Mouse (Mus musculus) heart, postnatal 0 days (tissue): ENCODE measurements around the gene Tmco5. TPM values are rescaled to one million over a fixed set of nuclear protein-coding genes. Genes with fewer than 3 reads are reported as not detected.

Source experiments
- ATAC-seq: fragments of 200-750 bp; cut with Nextera tagmentation; 2 replicates; pipeline ENCODE4 v1.8.0; 2017; ENCODE audit warnings: low read depth, moderate number of reproducible peaks, moderate library complexity; ENCODE audit not compliant: insufficient read depth
- DNase-seq: peaks from one replicate; pipeline ENCODE4 v3.0.0-alpha.2; 2016; ENCODE audit warnings: low spot score
- H3K27ac ChIP-seq: fragments of 300-500 bp; sonication (generic); 2 replicates; pipeline ENCODE4 v1.5.1; 2014; ENCODE audit warnings: low read depth, mild to moderate bottlenecking
- H3K27me3 ChIP-seq: fragments of 300-500 bp; sonication (generic); 2 replicates; pipeline ENCODE4 v1.6.1; 2014; ENCODE audit warnings: low read length, mixed read lengths; ENCODE audit not compliant: control insufficient read depth, insufficient read depth
- H3K36me3 ChIP-seq: fragments of 300-500 bp; sonication (generic); replicated peaks from 2 replicates; pipeline ENCODE4 v1.6.1; 2014; ENCODE audit warnings: low read length, mixed read lengths; ENCODE audit not compliant: control insufficient read depth, insufficient read depth
- H3K4me1 ChIP-seq: fragments of 300-500 bp; sonication (generic); 2 replicates; pipeline ENCODE4 v1.6.1; 2014; ENCODE audit warnings: antibody characterized with exemption; ENCODE audit not compliant: control insufficient read depth, insufficient read depth
- H3K4me2 ChIP-seq: fragments of 300-500 bp; sonication (generic); 2 replicates; pipeline ENCODE4 v1.6.1; 2014; ENCODE audit warnings: low read depth, mild to moderate bottlenecking, low read length, moderate library complexity
- H3K4me3 ChIP-seq: fragments of 300-500 bp; sonication (generic); 2 replicates; pipeline ENCODE4 v1.5.1; 2014; ENCODE audit warnings: low read depth, low read length
- H3K9ac ChIP-seq: fragments of 300-500 bp; sonication (generic); replicated peaks from 2 replicates; pipeline ENCODE4 v1.6.1; 2014; ENCODE audit warnings: low read depth, low read length, mixed read lengths
- H3K9me3 ChIP-seq: fragments of 300-500 bp; sonication (generic); replicated peaks from 2 replicates; pipeline ENCODE4 v1.6.1; 2016; ENCODE audit warnings: low read length; ENCODE audit not compliant: control insufficient read depth
- CTCF ChIP-seq: IDR thresholded peaks from 2 replicates; pipeline ENCODE4 v1.5.1; 2016; ENCODE audit warnings: antibody characterized with exemption, control low read depth, low read depth
- EP300 ChIP-seq: IDR thresholded peaks from 2 replicates; pipeline ENCODE4 v1.6.1; 2016; ENCODE audit warnings: antibody characterized with exemption, low read depth
- WGBS: fragments of 180-500 bp; shearing (Covaris S2); extraction: QIAGEN DNeasy Blood & Tissue Kit; methylation state at CpG from one replicate; pipeline ENCODE4 v1.1.7; 2014; 5-methylcytosine and 5-hydroxymethylcytosine counted together
- polyA plus RNA-seq: library from polyadenylated mRNA; unstranded; fragments of >200 nt; fragmentation: Nextera tagmentation; extraction: Ambion mirVana; gene quantifications from 2 replicates; pipeline ENCODE4 v1.2.1, GENCODE M21; 2015
- total RNA-seq: library from RNA; depleted of rRNA; stranded (reverse); fragments of >200 nt; gene quantifications from 2 replicates; pipeline ENCODE4 v1.2.3, GENCODE M21; 2014; ENCODE audit warnings: low replicate concordance

The Tmco5 gene
- total and polyA plus RNA-seq, 2 experiments from 2014 or later, result not detected

GRCm38 (mm10) chr2:116913677-116914405 is 35.4 kb downstream of the Tmco5 start:
- no peaks in the 10 kb centered on the region for H3K36me3 ChIP-seq
- peak; percentile 53 for ATAC-seq
- H3K27ac ChIP-seq, result 0 out of 2 replicates have a peak overlapping the region, but pooled peaks have one; percentile 14
- DNase-seq, result peak; percentile 35
- no peak for TF ChIP-seq CTCF
- no peak for TF ChIP-seq EP300
- no peak overlapping the region for H3K9ac ChIP-seq
- H3K27me3 ChIP-seq, result no peaks in the 10 kb centered on the region
- H3K4me1 ChIP-seq, result no peaks in the 10 kb centered on the region
- H3K4me3 ChIP-seq, result no peak overlapping the region
- 59% methylated on average over 20 of the region's 20 CpGs for WGBS
- H3K9me3 ChIP-seq, result no peaks in the 10 kb centered on the region
- peak overlapping the region; percentile 1; the same call in 1 of the 2 replicates for H3K4me2 ChIP-seq

- H3K4me1 ChIP-seq, result no peaks in the 10 kb centered on the region
- H3K4me2 ChIP-seq, result no peak overlapping the region
- no peaks in the 10 kb centered on the region for H3K27me3 ChIP-seq
- DNase-seq (no peak), ATAC-seq (no peak)
- H3K9ac ChIP-seq, result no peak overlapping the region
- H3K9me3 ChIP-seq, result no peaks in the 10 kb centered on the region
- TF ChIP-seq EP300 (no peak), CTCF (no peak)
- no peaks in the 10 kb centered on the region for H3K36me3 ChIP-seq
- H3K27ac ChIP-seq, result no peak overlapping the region
- 60% methylated on average over 4 of the region's 4 CpGs for WGBS
- H3K4me3 ChIP-seq, result no peak overlapping the region
Measured at GRCm38 (mm10) chr2:116914636-116915035, 36.1 kb downstream of the Tmco5 start.

GRCm38 (mm10) chr2:116918598-116918997 is 40.1 kb downstream of the Tmco5 start:
- 67% methylated on average over 3 of the region's 3 CpGs for WGBS
- no peak for TF ChIP-seq CTCF
- TF ChIP-seq EP300, result no peak
- ATAC-seq, result no peak

GRCm38 (mm10) chr2:116922580-116923500 is 44.3 kb downstream of the Tmco5 start:
- 36% methylated on average over 9 of the region's 9 CpGs for WGBS
- H3K27ac ChIP-seq, result no peak overlapping the region
- H3K9me3 ChIP-seq, result no peaks in the 10 kb centered on the region
- H3K27me3 ChIP-seq, result no peaks in the 10 kb centered on the region
- no peak overlapping the region for H3K4me2 ChIP-seq
- H3K36me3 ChIP-seq, result no peaks in the 10 kb centered on the region
- TF ChIP-seq EP300 (no peak), CTCF (no peak)
- DNase-seq, result no peak
- no peaks in the 10 kb centered on the region for H3K4me1 ChIP-seq
- no peak overlapping the region for H3K4me3 ChIP-seq
- peak; percentile 33; the same call in 1 of the 2 replicates for ATAC-seq
- H3K9ac ChIP-seq, result no peak overlapping the region

More at GRCm38 (mm10) chr2:116918598-116918997, 40.1 kb downstream of the Tmco5 start:
- H3K27ac ChIP-seq, result no peak overlapping the region
- no peak for DNase-seq
- H3K36me3 ChIP-seq, result no peaks in the 10 kb centered on the region
- no peak overlapping the region for H3K9ac ChIP-seq
- H3K4me1 ChIP-seq, result no peaks in the 10 kb centered on the region
- H3K4me3 ChIP-seq, result no peak overlapping the region
- no peaks in the 10 kb centered on the region for H3K9me3 ChIP-seq
- H3K27me3 ChIP-seq, result no peaks in the 10 kb centered on the region
- H3K4me2 ChIP-seq, result no peak overlapping the region

GRCm38 (mm10) chr2:116923684-116924083 is 45.2 kb downstream of the Tmco5 start:
- Histone ChIP-seq H3K27ac (no peak overlapping the region), H3K36me3 (no peaks in the 10 kb centered on the region), H3K4me1 (no peaks in the 10 kb centered on the region), H3K4me3 (no peak overlapping the region), H3K9me3 (no peaks in the 10 kb centered on the region), H3K4me2 (no peak overlapping the region), H3K9ac (no peak overlapping the region), H3K27me3 (no peaks in the 10 kb centered on the region)
- ATAC-seq (no peak), DNase-seq (no peak)
- WGBS, result 77% methylated on average over 3 of the region's 3 CpGs
- TF ChIP-seq EP300 (no peak), CTCF (no peak)
